Mouse (Mus musculus) heart, adult 2 months (tissue): ENCODE measurements around the gene Zan. TPM values are rescaled to one million over a fixed set of nuclear protein-coding genes. Genes with fewer than 3 reads are reported as not detected.

Source experiments
- DNase-seq, 2 experiments: peaks; one replicate each; pipeline ENCODE4 v3.0.0; 2021
- H3K27ac ChIP-seq: fragments of 200-600 bp; 2 replicates; pipeline ENCODE4 v1.8.1; 2022
- H3K27me3 ChIP-seq: fragments of 200-500 bp; 2 replicates; pipeline ENCODE4 v1.6.1; 2012; ENCODE audit warnings: mild to moderate bottlenecking, low read length, inconsistent platforms, mixed read lengths; ENCODE audit not compliant: control insufficient read depth, insufficient read depth
- H3K36me3 ChIP-seq: fragments of 200-500 bp; 2 replicates; pipeline ENCODE4 v1.6.1; 2012; ENCODE audit warnings: low read length, inconsistent platforms; ENCODE audit not compliant: control insufficient read depth, insufficient read depth
- H3K4me1 ChIP-seq: fragments of 200-500 bp; 2 replicates; pipeline ENCODE4 v1.6.1; 2011; ENCODE audit warnings: low read length; ENCODE audit not compliant: control insufficient read depth, insufficient read depth
- H3K4me3 ChIP-seq: fragments of 200-600 bp; 2 replicates; pipeline ENCODE4 v1.8.1; 2022
- H3K79me2 ChIP-seq: fragments of 200-500 bp; replicated peaks from 2 replicates; pipeline ENCODE4 v1.6.1; 2012; ENCODE audit warnings: mild to moderate bottlenecking, inconsistent platforms, low read length, moderate library complexity, mixed read lengths; ENCODE audit not compliant: control insufficient read depth, insufficient read depth
- H3K9ac ChIP-seq: fragments of 200-500 bp; 2 replicates; pipeline ENCODE4 v1.6.1; 2012; ENCODE audit warnings: low read depth, mild to moderate bottlenecking, control low read depth, inconsistent platforms, low read length, mixed read lengths
- CTCF ChIP-seq: fragments of 200-600 bp; IDR thresholded peaks from 2 replicates; pipeline ENCODE4 v1.8.1; 2022; ENCODE audit warnings: antibody characterized with exemption, mild to moderate bottlenecking, moderate library complexity
- EP300 ChIP-seq: fragments of 200-500 bp; IDR thresholded peaks from 2 replicates; pipeline ENCODE4 v1.6.1; 2011; ENCODE audit warnings: low read depth, low read length, control low read depth; ENCODE audit not compliant: insufficient read depth
- POLR2A ChIP-seq: fragments of 200-500 bp; IDR thresholded peaks from 2 replicates; pipeline ENCODE4 v1.6.1; 2011; ENCODE audit warnings: mild to moderate bottlenecking, low read depth, low read length, control low read depth; ENCODE audit not compliant: insufficient read depth
- WGBS: fragments of 180-500 bp; shearing (Covaris S2); methylation state at CpG from one replicate; pipeline ENCODE4 v1.1.7; 2018; 5-methylcytosine and 5-hydroxymethylcytosine counted together
- intact Hi-C: fragments of 180-260 bp; cut with DNase I; formaldehyde crosslinking; loops from one replicate; pipeline ENCODE4 v1.15.1; 2025
- polyA plus RNA-seq: library from polyadenylated mRNA; depleted of rRNA; stranded (reverse); fragments of >200 nt; gene quantifications from 2 replicates; pipeline ENCODE4 v1.2.3, GENCODE M21; 2012
- total RNA-seq, 2 experiments: library from RNA; stranded (reverse); gene quantifications; 2 replicates each; pipeline ENCODE4 v1.2.3; 2021

Gene Zan
- total and polyA plus RNA-seq, 3 experiments, result 0.02 TPM; not detected in 2

DNA sequence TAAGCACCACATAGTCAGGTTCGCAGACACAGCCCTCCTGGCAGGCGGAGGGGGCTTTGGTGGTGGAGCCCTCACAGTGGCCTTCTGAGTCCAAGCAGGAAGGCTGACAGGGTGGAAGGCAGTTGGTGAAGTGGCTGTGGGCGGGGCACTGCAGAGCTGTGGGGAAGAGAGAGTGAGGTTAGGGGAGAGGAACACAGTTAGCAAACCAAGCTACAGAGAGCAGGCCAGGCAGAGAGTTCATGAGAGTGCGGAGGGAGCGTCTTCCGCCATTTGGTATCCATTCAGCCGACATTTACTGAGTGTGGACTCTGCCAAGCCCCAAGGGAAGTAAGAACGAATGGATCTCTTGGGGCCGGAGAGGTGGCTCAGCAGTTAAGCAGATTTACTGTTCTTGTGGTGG lies 57.8 kb downstream of the Zan start:
- intact Hi-C loops, result no loop called here
- 64% methylated on average over 9 of the region's 9 CpGs for WGBS
- Histone ChIP-seq H3K79me2 (no peaks in the 10 kb centered on the region), H3K27ac (no peak overlapping the region), H3K36me3 (no peaks in the 10 kb centered on the region), H3K9ac (no peak overlapping the region), H3K4me3 (no peak overlapping the region), H3K4me1 (no peaks in the 10 kb centered on the region), H3K27me3 (no peaks in the 10 kb centered on the region)
- TF ChIP-seq CTCF (no peak), EP300 (no peak), POLR2A (no peak)
- DNase-seq, result no peak

DNA sequence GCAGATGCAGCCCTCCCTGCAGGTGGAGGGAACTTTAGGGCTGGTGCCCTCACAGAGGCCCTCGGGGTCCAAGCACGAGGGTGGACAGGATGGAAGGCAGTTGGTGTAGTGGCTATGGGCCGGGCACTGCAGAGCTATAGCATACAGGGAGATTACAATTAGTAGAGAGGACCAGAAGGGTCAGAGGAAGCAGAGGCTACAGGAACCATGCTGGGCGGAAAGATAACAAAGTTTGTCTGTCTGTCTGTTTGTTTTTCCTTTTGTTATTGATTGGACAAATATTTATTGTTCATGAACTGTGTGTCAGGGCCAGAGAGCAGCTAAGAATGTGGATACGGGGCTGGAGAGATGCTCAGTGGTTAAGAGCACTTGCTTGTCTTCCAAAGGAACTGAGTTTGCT lies 62.6 kb downstream of the Zan start:
- 33% methylated on average over 5 of the region's 5 CpGs for WGBS
- TF ChIP-seq EP300 (no peak), POLR2A (no peak), CTCF (no peak)
- no peaks in the 10 kb centered on the region for H3K79me2 ChIP-seq
- no peak overlapping the region for H3K27ac ChIP-seq
- H3K36me3 ChIP-seq, result no peaks in the 10 kb centered on the region
- no peak overlapping the region for H3K9ac ChIP-seq
- no peak for DNase-seq
- H3K4me3 ChIP-seq, result no peak overlapping the region
- no peaks in the 10 kb centered on the region for H3K27me3 ChIP-seq
- intact Hi-C loops, result no loop called here
- no peaks in the 10 kb centered on the region for H3K4me1 ChIP-seq

DNA sequence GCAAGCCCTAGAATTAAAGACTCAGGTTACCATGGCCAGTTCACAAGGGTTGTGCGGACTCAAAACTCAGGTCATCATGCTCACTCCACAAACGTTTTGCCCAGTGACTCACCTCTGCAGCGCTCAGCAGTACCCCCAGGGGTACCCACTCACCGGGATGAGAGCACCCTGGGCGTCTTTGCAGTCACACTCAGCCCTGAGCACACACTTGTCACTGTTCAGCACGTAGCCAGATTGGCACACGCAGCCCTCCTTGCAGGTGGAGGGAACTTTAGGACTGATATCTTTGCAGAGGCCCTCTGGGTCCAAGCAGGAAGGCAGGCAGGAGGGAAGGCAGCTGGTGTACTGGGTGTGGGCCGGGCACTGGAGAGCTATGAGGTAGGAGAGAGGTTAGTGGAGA lies 65.6 kb downstream of the Zan start:
- Histone ChIP-seq H3K36me3 (no peaks in the 10 kb centered on the region), H3K9ac (no peak overlapping the region), H3K4me1 (no peaks in the 10 kb centered on the region), H3K27ac (no peak overlapping the region), H3K4me3 (no peak overlapping the region), H3K79me2 (no peaks in the 10 kb centered on the region), H3K27me3 (no peaks in the 10 kb centered on the region)
- 68% methylated on average over 8 of the region's 8 CpGs for WGBS
- DNase-seq, result no peak
- TF ChIP-seq POLR2A (no peak), CTCF (no peak), EP300 (no peak)
- intact Hi-C loops, result no loop called here

GRCm38 (mm10) chr5:137410549-137410948 lies 66.3 kb downstream of the Zan start:
- intact Hi-C loops, result no loop called here
- no peak overlapping the region for H3K27ac ChIP-seq
- WGBS, result 90% methylated on average over 3 of the region's 3 CpGs
- no peaks in the 10 kb centered on the region for H3K4me1 ChIP-seq
- H3K27me3 ChIP-seq, result no peaks in the 10 kb centered on the region
- no peak for TF ChIP-seq EP300
- no peak for TF ChIP-seq CTCF
- no peak for TF ChIP-seq POLR2A
- H3K79me2 ChIP-seq, result no peaks in the 10 kb centered on the region
- no peak overlapping the region for H3K9ac ChIP-seq
- no peak overlapping the region for H3K4me3 ChIP-seq
- DNase-seq, result no peak
- no peaks in the 10 kb centered on the region for H3K36me3 ChIP-seq

- H3K79me2 ChIP-seq, result no peaks in the 10 kb centered on the region
- no peak overlapping the region for H3K27ac ChIP-seq
- H3K27me3 ChIP-seq, result no peaks in the 10 kb centered on the region
- DNase-seq, result no peak
- H3K9ac ChIP-seq, result no peak overlapping the region
- WGBS, result 73% methylated on average over 3 of the region's 3 CpGs
- H3K36me3 ChIP-seq, result no peaks in the 10 kb centered on the region
- H3K4me1 ChIP-seq, result no peaks in the 10 kb centered on the region
- TF ChIP-seq EP300 (no peak), CTCF (no peak), POLR2A (no peak)
- H3K4me3 ChIP-seq, result no peak overlapping the region
- intact Hi-C loops, result no loop called here
Measured at GRCm38 (mm10) chr5:137410066-137410465, 66.8 kb downstream of the Zan start.

GRCm38 (mm10) chr5:137409451-137409850 lies 67.4 kb downstream of the Zan start:
- Histone ChIP-seq H3K27me3 (no peaks in the 10 kb centered on the region), H3K9ac (no peak overlapping the region), H3K36me3 (no peaks in the 10 kb centered on the region), H3K27ac (no peak overlapping the region), H3K4me1 (no peaks in the 10 kb centered on the region), H3K79me2 (no peaks in the 10 kb centered on the region), H3K4me3 (no peak overlapping the region)
- TF ChIP-seq POLR2A, result no peak
- TF ChIP-seq CTCF, result no peak
- TF ChIP-seq EP300, result no peak
- 69% methylated on average over 6 of the region's 6 CpGs for WGBS
- intact Hi-C loops, result no loop called here
- DNase-seq, result no peak

- no peaks in the 10 kb centered on the region for H3K27me3 ChIP-seq
- DNase-seq, result no peak
- no peak overlapping the region for H3K9ac ChIP-seq
- 79% methylated on average over 2 of the region's 2 CpGs for WGBS
- H3K36me3 ChIP-seq, result no peaks in the 10 kb centered on the region
- H3K4me3 ChIP-seq, result no peak overlapping the region
- H3K79me2 ChIP-seq, result no peaks in the 10 kb centered on the region
- H3K27ac ChIP-seq, result no peak overlapping the region
- H3K4me1 ChIP-seq, result no peaks in the 10 kb centered on the region
- intact Hi-C loops, result no loop called here
- TF ChIP-seq CTCF (no peak), POLR2A (no peak), EP300 (no peak)
Measured at GRCm38 (mm10) chr5:137404081-137404480, 72.8 kb downstream of the Zan start.
